Mouse (Mus musculus) small intestine, adult 2 months (tissue): ENCODE measurements around the gene Kat6b.

Experiments used
- CTCF ChIP-seq: fragments of 200-500 bp; IDR thresholded peaks from 2 replicates; pipeline ENCODE4 v1.5.1; 2012; ENCODE audit warnings: low read depth, mild to moderate bottlenecking, control low read depth, inconsistent platforms, low read length, moderate library complexity, mixed read lengths; ENCODE audit not compliant: insufficient replicate concordance, insufficient read length; ENCODE audit errors: extremely low read depth
- POLR2A ChIP-seq: fragments of 200-500 bp; IDR thresholded peaks from 2 replicates; pipeline ENCODE4 v1.6.1; 2012; ENCODE audit warnings: low read depth, mild to moderate bottlenecking, control low read depth, inconsistent platforms, low read length, moderate library complexity

GRCm38 (mm10) chr14:21534542-21535272, 53.5 kb downstream of the Kat6b start:
- TF ChIP-seq CTCF = no peak
- no peak for TF ChIP-seq POLR2A
